Mouse (Mus musculus): ENCODE measurements around the gene Daam2.

- no peak for TF ChIP-seq ZNF384 (IDR thresholded peaks at IDR 0.05; ENCODE audit: low read depth, low read length)
- TF ChIP-seq CHD2 (IDR thresholded peaks at IDR 0.05; ENCODE audit: low read depth, low read length) = no peak
- no peak for TF ChIP-seq HCFC1 (IDR thresholded peaks at IDR 0.05; ENCODE audit: borderline replicate concordance, insufficient read depth, low read length)
- peak; percentile 96 for TF ChIP-seq MAFK (IDR thresholded peaks at IDR 0.05; ENCODE audit: insufficient read depth, low read depth, low read length)
These were observed 132.0 kb downstream of the Daam2 start for GRCm38 (mm10) chr17:49432071-49432711.
